Mouse (Mus musculus) spleen, adult 2 months (tissue): Measurements from ENCODE around the gene Rad23a. TPM values are rescaled to one million over a fixed set of nuclear protein-coding genes. Genes with fewer than 3 reads are reported as not detected.
A peak's percentile ranks its signal among the peaks of the same experiment; 100 is the strongest.

Experiments
- DNase-seq, 2 experiments: peaks; one replicate each; pipeline versions ENCODE4 v3.0.0 to v3.0.0-alpha.2; 2012 to 2021; ENCODE audit warnings: low spot score in 2 of 2, low read depth in 1 of 2
- H3K27ac ChIP-seq: fragments of 200-500 bp; 2 replicates; pipeline ENCODE4 v1.5.1; 2012; ENCODE audit warnings: low read length, inconsistent platforms; ENCODE audit not compliant: insufficient read depth
- H3K27me3 ChIP-seq: fragments of 200-500 bp; 2 replicates; pipeline ENCODE4 v1.6.1; 2012; ENCODE audit warnings: mild to moderate bottlenecking, moderate library complexity, low read length, inconsistent platforms; ENCODE audit not compliant: control insufficient read depth, insufficient read depth
- H3K36me3 ChIP-seq: fragments of 200-500 bp; 2 replicates; pipeline ENCODE4 v1.6.1; 2012; ENCODE audit warnings: mild to moderate bottlenecking, low read length, inconsistent platforms; ENCODE audit not compliant: control insufficient read depth, insufficient read depth
- H3K4me1 ChIP-seq: fragments of 200-500 bp; 2 replicates; pipeline ENCODE4 v1.6.1; 2011; ENCODE audit warnings: inconsistent platforms; ENCODE audit not compliant: control insufficient read depth, insufficient read depth, insufficient read length
- H3K4me3 ChIP-seq: fragments of 200-500 bp; 2 replicates; pipeline ENCODE4 v1.5.1; 2011; ENCODE audit warnings: mild to moderate bottlenecking, inconsistent platforms; ENCODE audit not compliant: insufficient read depth, insufficient read length; ENCODE audit errors: extremely low read depth
- CTCF ChIP-seq: fragments of 200-500 bp; IDR thresholded peaks from 2 replicates; pipeline ENCODE4 v1.5.1; 2011; ENCODE audit warnings: mild to moderate bottlenecking, inconsistent platforms; ENCODE audit not compliant: insufficient read depth, insufficient read length, insufficient replicate concordance; ENCODE audit errors: extremely low read depth
- POLR2A ChIP-seq: fragments of 200-500 bp; IDR thresholded peaks from 2 replicates; pipeline ENCODE4 v1.6.1; 2011; ENCODE audit warnings: low read depth, low read length, inconsistent platforms
- WGBS: fragments of 180-500 bp; shearing (Covaris S2); methylation state at CpG from one replicate; pipeline ENCODE4 v1.1.7; 2018; 5-methylcytosine and 5-hydroxymethylcytosine counted together
- polyA plus RNA-seq: library from polyadenylated mRNA; depleted of rRNA; stranded (reverse); fragments of >200 nt; gene quantifications from 2 replicates; pipeline ENCODE4 v1.2.3, GENCODE M21; 2012

Gene Rad23a
- polyA plus RNA-seq, 1 experiment, result 162 TPM

GRCm38 (mm10) chr8:84847684-84848435 lies 7.4 kb upstream of the Rad23a start:
- TF ChIP-seq CTCF (no peak), POLR2A (no peak)
- Histone ChIP-seq H3K27me3 (no peaks in the 10 kb centered on the region), H3K27ac (peak overlapping the region; percentile 94), H3K36me3 (peaks cover 16% of the 10 kb centered on the region), H3K4me3 (peak overlapping the region; percentile 71; the same call in 1 of the 2 replicates), H3K4me1 (peaks cover 10% of the 10 kb centered on the region; the same call in 1 of the 2 replicates)
- DNase-seq, result no peak
- 6% methylated on average over 6 of the region's 6 CpGs for WGBS

- Histone ChIP-seq H3K4me3 (peak within 1 kb of the TSS; percentile 73), H3K27ac (peak within 1 kb of the TSS; percentile 94), H3K4me1 (peaks cover 10% of the 10 kb centered on the region; the same call in 1 of the 2 replicates), H3K27me3 (no peaks in the 10 kb centered on the region), H3K36me3 (peaks cover 22% of the 10 kb centered on the region)
- no peak for TF ChIP-seq CTCF
- peak; percentile 99 for TF ChIP-seq POLR2A
- under 1% methylated on average over 55 of the region's 55 CpGs for WGBS
- peak; percentile 99 to 100 for DNase-seq
Measured at GRCm38 (mm10) chr8:84846722-84847572, 6.5 kb upstream of the Rad23a start, which contains the start of gene Calr. Gene Calr, minus strand, starts transcription at chr8:84846934.

GRCm38 (mm10) chr8:84846094-84846721 lies 5.7 kb upstream of the Rad23a start:
- no peak for TF ChIP-seq CTCF
- no peak for TF ChIP-seq POLR2A
- H3K4me1 ChIP-seq, result peaks cover 10% of the 10 kb centered on the region; the same call in 1 of the 2 replicates
- H3K27me3 ChIP-seq, result no peaks in the 10 kb centered on the region
- WGBS, result under 1% methylated on average over 30 of the region's 30 CpGs
- peak overlapping the region; percentile 89 for H3K27ac ChIP-seq
- peaks cover 26% of the 10 kb centered on the region for H3K36me3 ChIP-seq
- H3K4me3 ChIP-seq, result peak overlapping the region; percentile 73
- DNase-seq, result no peak

- TF ChIP-seq CTCF, result 0 out of 2 replicates have a peak, but pooled peaks have one; percentile 8
- TF ChIP-seq POLR2A, result no peak
- 9% methylated on average over 12 of the region's 12 CpGs for WGBS
- peak overlapping the region; percentile 89 for H3K27ac ChIP-seq
- peaks cover 26% of the 10 kb centered on the region for H3K36me3 ChIP-seq
- H3K27me3 ChIP-seq, result no peaks in the 10 kb centered on the region
- H3K4me1 ChIP-seq, result peaks cover 10% of the 10 kb centered on the region; the same call in 1 of the 2 replicates
- DNase-seq, result peak in 1 of 2 experiments; percentile 38
- H3K4me3 ChIP-seq, result peak overlapping the region; percentile 73
Measured at GRCm38 (mm10) chr8:84845355-84846093, 5.1 kb upstream of the Rad23a start.

- H3K27me3 ChIP-seq, result no peaks in the 10 kb centered on the region
- H3K27ac ChIP-seq, result no peak overlapping the region
- H3K4me1 ChIP-seq, result peaks cover 10% of the 10 kb centered on the region; the same call in 1 of the 2 replicates
- peaks cover 26% of the 10 kb centered on the region for H3K36me3 ChIP-seq
- DNase-seq, result no peak
- no peak overlapping the region for H3K4me3 ChIP-seq
- WGBS, result 84% methylated on average over 9 of the region's 9 CpGs
- no peak for TF ChIP-seq CTCF
- TF ChIP-seq POLR2A, result no peak
Measured at GRCm38 (mm10) chr8:84844397-84845070, 4.1 kb upstream of the Rad23a start.

GRCm38 (mm10) chr8:84841514-84841913 lies 1.0 kb upstream of the Rad23a start:
- no peak overlapping the region for H3K4me3 ChIP-seq
- TF ChIP-seq POLR2A (no peak), CTCF (no peak)
- no peak overlapping the region for H3K27ac ChIP-seq
- 83% methylated on average over 1 of the region's 1 CpGs for WGBS
- peaks cover 47% of the 10 kb centered on the region for H3K36me3 ChIP-seq
- H3K27me3 ChIP-seq, result no peaks in the 10 kb centered on the region
- peaks cover 4% of the 10 kb centered on the region; the same call in 1 of the 2 replicates for H3K4me1 ChIP-seq
- no peak for DNase-seq
